Mouse (Mus musculus) stomach, postnatal 0 days (tissue): Measurements from ENCODE around the gene Ppm1h.
A peak's percentile ranks its signal among the peaks of the same experiment; 100 is the strongest.

Experiments used
- CTCF ChIP-seq: IDR thresholded peaks from 2 replicates; pipeline ENCODE4 v1.5.1; 2016; ENCODE audit warnings: antibody characterized with exemption, low read depth, mild to moderate bottlenecking, moderate library complexity
- EP300 ChIP-seq: optimal IDR thresholded peaks from 2 replicates; pipeline ENCODE3; 2016; ENCODE audit warnings: antibody characterized with exemption

- TF ChIP-seq CTCF (peak; percentile 38), EP300 (no peak)
Observed at GRCm38 (mm10) chr10:122792021-122792966, 113.7 kb downstream of the Ppm1h start.
